Mouse (Mus musculus) intestine, embryonic 16.5 days (tissue): Measurements from ENCODE around the gene Maf. TPM values are rescaled to one million over a fixed set of nuclear protein-coding genes. Genes with fewer than 3 reads are reported as not detected.

Source experiments
- ATAC-seq: fragments of 200-750 bp; cut with Nextera tagmentation; 2 replicates; pipeline ENCODE4 v1.8.0; 2017; ENCODE audit warnings: moderate TSS enrichment, moderate library complexity
- H3K27ac ChIP-seq: fragments of 300-500 bp; sonication (generic); 2 replicates; pipeline ENCODE4 v1.5.1; 2014; ENCODE audit warnings: mild to moderate bottlenecking, low read length
- H3K27me3 ChIP-seq: fragments of 300-500 bp; sonication (generic); replicated peaks from 2 replicates; pipeline ENCODE4 v1.6.1; 2014; ENCODE audit warnings: low read length, control low read depth, mixed read lengths; ENCODE audit not compliant: control insufficient read depth, insufficient read depth
- H3K36me3 ChIP-seq: fragments of 300-500 bp; sonication (generic); 2 replicates; pipeline ENCODE4 v1.6.1; 2014; ENCODE audit warnings: low read length, control low read depth; ENCODE audit not compliant: control insufficient read depth, insufficient read depth
- H3K4me1 ChIP-seq: fragments of 300-500 bp; sonication (generic); 2 replicates; pipeline ENCODE4 v1.6.1; 2014; ENCODE audit warnings: low read length, control low read depth, mixed read lengths; ENCODE audit not compliant: control insufficient read depth, insufficient read depth
- H3K4me2 ChIP-seq: fragments of 300-500 bp; sonication (generic); 2 replicates; pipeline ENCODE4 v1.6.1; 2014; ENCODE audit warnings: low read depth, low read length, control low read depth
- H3K4me3 ChIP-seq: fragments of 300-500 bp; sonication (generic); 2 replicates; pipeline ENCODE4 v1.5.1; 2014; ENCODE audit warnings: mild to moderate bottlenecking, low read length
- H3K9ac ChIP-seq: fragments of 300-500 bp; sonication (generic); 2 replicates; pipeline ENCODE4 v1.6.1; 2014; ENCODE audit warnings: low read depth, low read length
- H3K9me3 ChIP-seq: fragments of 300-500 bp; sonication (generic); 2 replicates; pipeline ENCODE4 v1.6.1; 2016; ENCODE audit warnings: low read length, control low read depth; ENCODE audit not compliant: control insufficient read depth
- WGBS: fragments of 180-500 bp; shearing (Covaris S2); extraction: QIAGEN DNeasy Blood & Tissue Kit; methylation state at CpG from one replicate; pipeline ENCODE4 v1.1.7; 2014; 5-methylcytosine and 5-hydroxymethylcytosine counted together
- polyA plus RNA-seq: library from polyadenylated mRNA; unstranded; fragments of >200 nt; fragmentation: Nextera tagmentation; extraction: Ambion mirVana; gene quantifications from 2 replicates; pipeline ENCODE4 v1.2.1, GENCODE M21; 2015

The Maf gene
- 10.9 and 12.3 TPM in 2 replicates for polyA plus RNA-seq

DNA sequence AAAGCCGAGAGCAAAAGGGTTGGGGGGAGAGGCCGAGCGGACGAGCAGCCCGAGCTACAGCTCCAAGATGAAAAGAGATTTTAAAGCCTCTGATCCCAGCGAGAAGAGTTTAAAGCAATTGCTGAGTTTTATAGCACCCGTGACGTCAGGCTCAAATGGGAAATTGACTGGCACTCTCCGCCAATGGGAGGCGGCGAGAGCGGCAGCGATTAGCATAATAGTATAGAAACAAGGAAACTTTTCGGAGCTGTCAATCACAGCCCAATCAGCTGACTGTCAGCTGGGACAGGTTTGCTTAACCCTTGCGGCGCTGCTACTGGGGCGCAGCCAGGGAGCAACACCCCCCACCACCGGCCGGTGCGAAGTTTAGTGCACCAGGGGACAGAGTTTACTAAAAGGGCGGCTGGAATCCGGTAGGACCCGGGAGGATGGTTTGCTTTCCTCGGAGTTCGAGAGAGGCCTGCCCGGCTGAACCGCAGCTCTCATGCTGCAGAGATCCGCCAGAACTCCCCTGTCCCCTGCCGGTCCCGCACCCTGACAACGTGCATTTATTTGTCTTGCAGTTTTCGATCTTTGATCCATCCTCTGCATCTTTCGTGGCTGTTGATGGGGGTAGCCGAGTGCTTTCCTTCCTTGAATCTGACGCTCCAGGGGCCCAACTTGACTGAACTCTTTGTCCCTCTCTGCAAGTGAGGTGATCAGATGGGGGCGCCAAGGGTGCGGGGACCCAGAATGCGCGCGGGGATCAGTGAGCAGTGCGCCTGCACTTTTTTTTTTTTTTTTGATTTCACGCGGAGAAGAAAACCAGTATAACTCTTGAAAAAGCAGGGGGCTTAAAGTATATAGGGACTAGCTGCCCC is at the start of gene Maf:
Maf (minus strand) TSS at position 64 of the 860 bp plus-strand sequence.
- Histone ChIP-seq H3K36me3 (no peaks in the 10 kb centered on the region), H3K4me2 (peak within 1 kb of the TSS; percentile 76), H3K27ac (peak within 1 kb of the TSS; percentile 99), H3K9me3 (no peaks in the 10 kb centered on the region), H3K9ac (peak within 1 kb of the TSS; percentile 94), H3K4me1 (peaks cover 14% of the 10 kb centered on the region), H3K27me3 (no peaks in the 10 kb centered on the region), H3K4me3 (peak within 1 kb of the TSS; percentile 89)
- WGBS, result under 1% methylated on average over 43 of the region's 43 CpGs
- peak; percentile 84 for ATAC-seq

DNA sequence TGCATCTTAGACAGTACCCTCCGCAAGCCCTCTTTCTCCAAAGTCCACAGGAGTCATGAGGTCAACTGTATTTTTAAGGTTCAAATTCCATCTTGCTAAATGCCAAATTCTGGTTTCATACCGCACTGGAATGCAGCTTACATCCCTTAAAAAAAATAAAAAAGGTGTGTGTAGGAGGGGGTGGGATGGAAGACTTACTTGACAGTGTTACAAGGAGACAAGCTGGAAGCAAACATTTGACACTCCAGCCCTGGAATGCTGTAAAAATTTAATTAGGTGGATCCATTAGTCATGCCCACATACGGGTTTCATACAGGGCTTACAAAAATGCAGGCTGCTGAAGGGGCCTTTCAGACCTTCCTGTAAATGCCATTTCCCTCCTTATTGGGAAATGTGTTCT is 49.4 kb upstream of the Maf start:
- Histone ChIP-seq H3K4me2 (no peak overlapping the region), H3K27ac (no peak overlapping the region), H3K36me3 (no peaks in the 10 kb centered on the region), H3K9ac (no peak overlapping the region), H3K27me3 (no peaks in the 10 kb centered on the region), H3K4me3 (no peak overlapping the region), H3K9me3 (no peaks in the 10 kb centered on the region), H3K4me1 (peaks cover 16% of the 10 kb centered on the region)
- no peak for ATAC-seq
- 76% methylated on average over 3 of the region's 3 CpGs for WGBS

DNA sequence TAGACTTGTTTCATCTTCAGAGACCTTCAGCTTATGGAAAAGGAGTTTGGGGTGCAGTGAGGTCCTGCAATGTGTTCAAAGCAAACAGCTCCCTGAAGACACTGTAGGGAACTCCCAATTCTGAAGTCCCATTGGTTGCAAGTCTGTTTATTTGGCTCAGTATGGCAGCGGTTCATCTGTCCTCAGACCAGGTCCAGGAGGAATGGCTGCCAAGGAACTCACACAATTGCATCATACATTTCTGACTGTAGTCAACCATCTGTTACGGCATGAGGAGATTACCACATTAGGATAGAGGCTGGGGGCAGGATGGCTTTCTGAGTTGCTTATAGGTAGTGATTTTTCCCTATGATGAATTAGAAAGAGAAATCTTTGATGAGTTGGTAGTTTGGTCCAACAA is 48.4 kb upstream of the Maf start:
- Histone ChIP-seq H3K27me3 (no peaks in the 10 kb centered on the region), H3K4me3 (no peak overlapping the region), H3K9ac (no peak overlapping the region), H3K9me3 (no peaks in the 10 kb centered on the region), H3K36me3 (no peaks in the 10 kb centered on the region), H3K27ac (no peak overlapping the region), H3K4me1 (peaks cover 16% of the 10 kb centered on the region), H3K4me2 (no peak overlapping the region)
- ATAC-seq, result no peak
- 76% methylated on average over 2 of the region's 2 CpGs for WGBS

- WGBS, result 40% methylated on average over 2 of the region's 2 CpGs
- no peaks in the 10 kb centered on the region for H3K36me3 ChIP-seq
- H3K27ac ChIP-seq, result no peak overlapping the region
- 0 out of 2 replicates have a peak, but pooled peaks have one; percentile 21 for ATAC-seq
- H3K27me3 ChIP-seq, result no peaks in the 10 kb centered on the region
- H3K9me3 ChIP-seq, result no peaks in the 10 kb centered on the region
- no peak overlapping the region for H3K4me3 ChIP-seq
- no peak overlapping the region for H3K9ac ChIP-seq
- peaks cover 16% of the 10 kb centered on the region for H3K4me1 ChIP-seq
- H3K4me2 ChIP-seq, result no peak overlapping the region
Observed at GRCm38 (mm10) chr8:115754694-115755093, 47.1 kb upstream of the Maf start.

GRCm38 (mm10) chr8:115753801-115754200 is 46.2 kb upstream of the Maf start:
- Histone ChIP-seq H3K9me3 (no peaks in the 10 kb centered on the region), H3K36me3 (no peaks in the 10 kb centered on the region), H3K4me2 (no peak overlapping the region), H3K9ac (no peak overlapping the region), H3K4me3 (no peak overlapping the region), H3K27ac (no peak overlapping the region), H3K4me1 (peaks cover 16% of the 10 kb centered on the region), H3K27me3 (no peaks in the 10 kb centered on the region)
- no peak for ATAC-seq
- WGBS, result 48% methylated on average over 8 of the region's 8 CpGs

- WGBS, result 87% methylated on average over 10 of the region's 10 CpGs
- no peak for ATAC-seq
Observed at GRCm38 (mm10) chr8:115747426-115747825, 39.8 kb upstream of the Maf start.

GRCm38 (mm10) chr8:115745648-115746047 is 38.1 kb upstream of the Maf start:
- 42% methylated on average over 2 of the region's 2 CpGs for WGBS
- Histone ChIP-seq H3K9ac (no peak overlapping the region), H3K36me3 (no peaks in the 10 kb centered on the region), H3K4me2 (no peak overlapping the region), H3K4me1 (no peaks in the 10 kb centered on the region), H3K4me3 (no peak overlapping the region), H3K27ac (no peak overlapping the region), H3K9me3 (no peaks in the 10 kb centered on the region), H3K27me3 (no peaks in the 10 kb centered on the region)
- ATAC-seq, result no peak

More at GRCm38 (mm10) chr8:115747426-115747825, 39.8 kb upstream of the Maf start:
- no peak overlapping the region for H3K27ac ChIP-seq
- H3K4me1 ChIP-seq, result no peaks in the 10 kb centered on the region
- H3K36me3 ChIP-seq, result no peaks in the 10 kb centered on the region
- H3K27me3 ChIP-seq, result no peaks in the 10 kb centered on the region
- no peak overlapping the region for H3K4me3 ChIP-seq
- H3K9me3 ChIP-seq, result no peaks in the 10 kb centered on the region
- H3K4me2 ChIP-seq, result no peak overlapping the region
- no peak overlapping the region for H3K9ac ChIP-seq

GRCm38 (mm10) chr8:115743441-115743840 is 35.8 kb upstream of the Maf start:
- 78% methylated on average over 2 of the region's 2 CpGs for WGBS
- H3K9ac ChIP-seq, result no peak overlapping the region
- no peak overlapping the region for H3K4me2 ChIP-seq
- no peak overlapping the region for H3K4me3 ChIP-seq
- ATAC-seq, result no peak
- no peaks in the 10 kb centered on the region for H3K9me3 ChIP-seq
- no peaks in the 10 kb centered on the region for H3K36me3 ChIP-seq
- no peaks in the 10 kb centered on the region for H3K4me1 ChIP-seq
- H3K27me3 ChIP-seq, result no peaks in the 10 kb centered on the region
- no peak overlapping the region for H3K27ac ChIP-seq

- WGBS, result 88% methylated on average over 6 of the region's 6 CpGs
Observed at GRCm38 (mm10) chr8:115742646-115743045, 35.1 kb upstream of the Maf start.

More at GRCm38 (mm10) chr8:115742646-115743045, 35.1 kb upstream of the Maf start:
- no peaks in the 10 kb centered on the region for H3K36me3 ChIP-seq
- H3K4me2 ChIP-seq, result no peak overlapping the region
- H3K4me1 ChIP-seq, result no peaks in the 10 kb centered on the region
- 0 out of 2 replicates have a peak, but pooled peaks have one; percentile 36 for ATAC-seq
- H3K9me3 ChIP-seq, result no peaks in the 10 kb centered on the region
- no peak overlapping the region for H3K4me3 ChIP-seq
- H3K27me3 ChIP-seq, result no peaks in the 10 kb centered on the region
- H3K27ac ChIP-seq, result no peak overlapping the region
- no peak overlapping the region for H3K9ac ChIP-seq
